Mouse (Mus musculus) CH12.LX (cell line): ENCODE data around the gene Nsmf. TPM values are rescaled to one million over a fixed set of nuclear protein-coding genes. Genes with fewer than 3 reads are reported as not detected.

Experiments
- DNase-seq: peaks from one replicate; pipeline ENCODE4 v3.0.0-alpha.2; 2013; ENCODE audit errors: extremely low read depth
- H3K27ac ChIP-seq: 2 replicates; pipeline ENCODE4 v1.5.1; 2012; ENCODE audit warnings: low read depth, mild to moderate bottlenecking, control low read depth, moderate library complexity; ENCODE audit not compliant: insufficient read depth
- H3K27me3 ChIP-seq: replicated peaks from 2 replicates; pipeline ENCODE3; 2012; ENCODE audit warnings: inconsistent platforms
- H3K36me3 ChIP-seq, 2 experiments: replicated peaks in 1 of 2; 2 replicates each; pipeline versions ENCODE3 to v1.6.1; 2012; ENCODE audit warnings: inconsistent platforms in 1 of 2, low read length in 1 of 2, mild to moderate bottlenecking in 1 of 2, mixed read lengths in 1 of 2, moderate library complexity in 1 of 2; ENCODE audit not compliant: control insufficient read depth in 1 of 2, insufficient read depth in 1 of 2
- H3K4me1 ChIP-seq, 2 experiments: 2 replicates each; pipeline ENCODE4 v1.6.1; 2012; ENCODE audit warnings: inconsistent platforms in 1 of 2, moderate library complexity in 1 of 2; ENCODE audit not compliant: insufficient read depth in 2 of 2, control insufficient read depth in 1 of 2
- H3K4me2 ChIP-seq: 2 replicates; pipeline ENCODE4 v1.6.1; 2012; ENCODE audit warnings: low read depth, mild to moderate bottlenecking, control low read depth; ENCODE audit not compliant: poor library complexity, insufficient read depth, severe bottlenecking
- H3K4me3 ChIP-seq, 3 experiments: fragments of 150-350 bp in 1 of 3; sonication (generic) in 1 of 3; replicated peaks in 1 of 3; 2 replicates each; pipeline versions ENCODE3 to v1.5.1; 2011 to 2012; ENCODE audit warnings: low read depth in 2 of 3, low read length in 2 of 3, mild to moderate bottlenecking in 2 of 3, moderate library complexity in 2 of 3, control low read depth in 1 of 3, improper control_type of control experiment in 1 of 3, inconsistent platforms in 1 of 3, mixed read lengths in 1 of 3; ENCODE audit not compliant: poor library complexity in 1 of 3
- H3K79me2 ChIP-seq: replicated peaks from 2 replicates; pipeline ENCODE4 v1.6.1; 2012; ENCODE audit warnings: mild to moderate bottlenecking, moderate library complexity; ENCODE audit not compliant: control insufficient read depth, poor library complexity, insufficient read depth, severe bottlenecking; ENCODE audit errors: extremely low read depth
- H3K9ac ChIP-seq: 2 replicates; pipeline ENCODE4 v1.6.1; 2012; ENCODE audit warnings: low read depth, mild to moderate bottlenecking, control low read depth, moderate library complexity; ENCODE audit not compliant: insufficient read depth
- H3K9me3 ChIP-seq: replicated peaks from 2 replicates; pipeline ENCODE3; 2012; ENCODE audit warnings: low read length, inconsistent platforms, mixed read lengths
- BHLHE40 ChIP-seq: IDR thresholded peaks from 2 replicates; pipeline ENCODE4 v1.6.1; 2011; ENCODE audit warnings: mild to moderate bottlenecking, low read depth, low read length, improper control_type of control experiment
- CHD2 ChIP-seq: IDR thresholded peaks from 2 replicates; pipeline ENCODE4 v1.6.1; 2011; ENCODE audit warnings: low read length, improper control_type of control experiment
- E2F4 ChIP-seq: IDR thresholded peaks from 2 replicates; pipeline ENCODE4 v1.6.1; 2011; ENCODE audit warnings: low read depth, low read length, improper control_type of control experiment; ENCODE audit not compliant: insufficient replicate concordance
- MAX ChIP-seq: IDR thresholded peaks from 2 replicates; pipeline ENCODE4 v1.6.1; 2011; ENCODE audit warnings: low read length, improper control_type of control experiment
- MAZ ChIP-seq: IDR thresholded peaks from 2 replicates; pipeline ENCODE4 v1.6.1; 2012; ENCODE audit warnings: low read depth, mild to moderate bottlenecking, inconsistent platforms, low read length, improper control_type of control experiment, moderate library complexity
- PAX5 ChIP-seq: IDR thresholded peaks from 2 replicates; pipeline ENCODE4 v1.6.1; 2012; ENCODE audit warnings: low read length, inconsistent platforms, mixed read lengths
- POLR2AphosphoS2 ChIP-seq: IDR thresholded peaks from 2 replicates; pipeline ENCODE4 v1.6.1; 2011; ENCODE audit warnings: low read depth, low read length, improper control_type of control experiment
- RCOR1 ChIP-seq: conservative IDR thresholded peaks from 2 replicates; pipeline ENCODE4 v1.6.1; 2012; ENCODE audit warnings: low read depth, mild to moderate bottlenecking, inconsistent platforms, low read length, improper control_type of control experiment
- SIN3A ChIP-seq: IDR thresholded peaks from 2 replicates; pipeline ENCODE4 v1.6.1; 2012; ENCODE audit warnings: low read length, improper control_type of control experiment, inconsistent platforms
- SMC3 ChIP-seq: IDR thresholded peaks from 2 replicates; pipeline ENCODE4 v1.6.1; 2011; ENCODE audit warnings: low read depth, low read length, improper control_type of control experiment
- UBTF ChIP-seq: IDR thresholded peaks from 2 replicates; pipeline ENCODE4 v1.6.1; 2012; ENCODE audit warnings: low read depth, mild to moderate bottlenecking, inconsistent platforms, low read length, improper control_type of control experiment, moderate library complexity
- ZMIZ1 ChIP-seq: IDR thresholded peaks from 2 replicates; pipeline ENCODE4 v1.6.1; 2012; ENCODE audit warnings: low read depth, mild to moderate bottlenecking, inconsistent platforms, low read length, improper control_type of control experiment
- dilution Hi-C: fragments of 300-500 bp; cut with MboI; formaldehyde crosslinking; loops from 2 replicates; pipeline ENCODE4 v1.14.3; 2020; ENCODE audit warnings: low sequenced_read_pairs; ENCODE audit not compliant: extremely low pct_unique_long_range_greater_than_20kb, extremely low pct_ligation_motif_present
- in situ Hi-C: fragments of 300-500 bp; cut with MboI; formaldehyde crosslinking; loops from 3 replicates; pipeline ENCODE4 v1.14.3; 2019; ENCODE audit warnings: low sequenced_read_pairs, low pct_ligation_motif_present, low pct_unique_long_range_greater_than_20kb, mixed read lengths
- polyA plus RNA-seq: library from polyadenylated mRNA; unstranded; fragments of >175 nt; gene quantifications from 2 replicates; pipeline ENCODE4 v1.2.1, GENCODE M21; 2012; ENCODE audit warnings: low read depth; ENCODE audit not compliant: insufficient read length
- total RNA-seq, 2 experiments: library from RNA; depleted of rRNA; stranded (reverse); fragments of 300-350 nt in 1 of 2; fragments of >200 nt in 1 of 2; gene quantifications; 2 replicates each; pipeline ENCODE4 v1.2.3; 2012 to 2014

Nsmf gene
- total and polyA plus RNA-seq, 3 experiments: 11.6 to 12.0 (median 11.7) TPM

DNA sequence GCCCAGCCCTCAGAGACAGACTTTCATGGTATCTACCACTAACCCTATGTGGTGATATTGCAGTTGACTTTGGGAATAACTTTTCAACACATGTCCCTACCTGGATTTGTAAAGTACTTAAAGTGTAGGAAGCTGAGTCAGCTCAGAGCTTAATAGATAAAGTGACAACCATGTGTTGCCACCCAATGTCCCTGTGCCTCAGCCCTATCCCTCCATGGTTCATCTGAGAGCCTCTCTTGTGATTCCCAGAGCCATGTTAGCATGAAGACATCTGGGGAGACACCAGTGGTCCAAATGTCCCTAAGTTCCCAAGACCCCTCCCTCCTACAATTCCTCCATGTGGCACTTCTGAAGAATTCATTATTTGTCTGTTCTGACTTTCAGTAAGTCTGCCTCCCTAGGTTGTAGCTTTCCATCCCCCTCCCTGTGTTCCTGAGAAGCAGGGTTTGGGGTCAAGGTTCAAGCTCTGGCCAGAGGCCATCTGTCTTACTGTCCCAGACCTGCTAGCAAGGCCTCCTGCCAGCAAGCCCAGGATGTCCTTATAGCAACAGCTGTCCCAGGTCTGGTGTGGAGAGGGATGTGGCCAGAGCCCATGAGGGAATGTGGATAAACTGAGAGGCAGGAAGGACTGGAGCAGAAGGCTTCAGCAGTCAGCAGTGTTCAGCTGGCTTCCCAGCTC lies 56.5 kb downstream of the Nsmf start:
- no peaks in the 10 kb centered on the region for H3K9me3 ChIP-seq
- no peak overlapping the region for H3K27ac ChIP-seq
- DNase-seq: no peak
- peaks cover 15 to 25% of the 10 kb centered on the region in 2 experiments for H3K4me1 ChIP-seq
- peaks cover 0 to 1% of the 10 kb centered on the region in 2 experiments for H3K36me3 ChIP-seq
- no peaks in the 10 kb centered on the region for H3K27me3 ChIP-seq
- H3K4me2 ChIP-seq: no peak overlapping the region
- no peak overlapping the region for H3K4me3 ChIP-seq
- H3K9ac ChIP-seq: no peak overlapping the region
- TF ChIP-seq CHD2 (no peak), SIN3A (no peak), BHLHE40 (no peak), UBTF (no peak), MAX (no peak), RCOR1 (no peak), SMC3 (no peak), E2F4 (no peak)
- dilution Hi-C loops (no loop called here), in situ Hi-C loops (no loop called here)
- H3K79me2 ChIP-seq: no peaks in the 10 kb centered on the region

DNA sequence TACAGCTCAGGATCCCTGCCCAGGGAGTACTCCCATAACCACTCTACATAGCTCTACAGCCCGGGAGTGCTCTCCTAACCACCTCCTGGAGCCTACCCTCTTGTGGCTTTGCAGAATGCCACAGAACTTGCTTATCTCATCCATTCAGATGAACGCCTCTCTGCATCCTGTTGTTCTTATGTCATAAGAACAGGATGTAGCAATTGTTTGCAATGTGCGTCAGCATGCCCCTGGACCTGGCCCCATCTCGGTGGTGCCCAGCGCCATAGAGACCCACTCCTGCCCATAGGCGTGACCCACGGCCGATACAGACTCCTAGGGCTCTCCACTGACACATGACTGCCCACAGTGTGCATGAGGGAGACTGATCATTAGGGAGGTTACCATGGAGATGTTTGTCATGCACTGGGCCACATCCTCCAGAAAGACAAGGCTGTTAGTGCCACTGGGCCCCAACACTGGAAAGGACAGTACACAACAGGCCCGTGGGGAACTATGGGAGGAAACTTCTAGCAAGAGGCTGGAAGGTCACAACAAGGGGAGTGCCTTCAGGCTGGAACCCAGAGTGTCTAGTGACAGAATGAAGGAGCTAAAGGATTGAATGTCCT lies 57.1 kb downstream of the Nsmf start:
- Histone ChIP-seq H3K4me3 (no peak overlapping the region), H3K4me2 (no peak overlapping the region), H3K4me1 (peaks cover 21 to 31% of the 10 kb centered on the region in 2 experiments), H3K79me2 (no peaks in the 10 kb centered on the region), H3K9me3 (no peaks in the 10 kb centered on the region), H3K27me3 (no peaks in the 10 kb centered on the region), H3K36me3 (peaks cover 0 to 1% of the 10 kb centered on the region in 2 experiments), H3K9ac (no peak overlapping the region), H3K27ac (no peak overlapping the region)
- TF ChIP-seq MAX: no peak
- no peak for TF ChIP-seq MAZ
- TF ChIP-seq POLR2AphosphoS2: no peak
- TF ChIP-seq PAX5: no peak
- no peak for TF ChIP-seq E2F4
- no peak for TF ChIP-seq ZMIZ1
- dilution Hi-C loops (no loop called here), in situ Hi-C loops (no loop called here)
- DNase-seq: no peak

Other genes with a start within 250 kb of the Nsmf start
Only the 20 nearest of the 25 such genes appear.
- 27.2 and 30.4 TPM in 2 replicates for gene Ehmt1, start 134.7 kb upstream of the Nsmf start, total RNA-seq (2012; rRNA removed)
- gene Ehmt1, start 134.7 kb upstream of the Nsmf start, total RNA-seq (2014; rRNA removed): 21.4 and 25.5 TPM in 2 replicates
- 30.7 and 33.4 TPM in 2 replicates for gene Ehmt1, start 134.7 kb upstream of the Nsmf start, polyA plus RNA-seq
- 25.9 and 31.5 TPM in 2 replicates for gene Arrdc1, start 119.1 kb upstream of the Nsmf start, total RNA-seq (2012; rRNA removed)
- gene Arrdc1, start 119.1 kb upstream of the Nsmf start, total RNA-seq (2014; rRNA removed): 23.2 and 24.6 TPM in 2 replicates
- 27.7 and 32.8 TPM in 2 replicates for gene Arrdc1, start 119.1 kb upstream of the Nsmf start, polyA plus RNA-seq
- gene Zmynd19, start 104.6 kb upstream of the Nsmf start, total RNA-seq (2012; rRNA removed): 40.9 and 49.7 TPM in 2 replicates
- 41.6 and 44.6 TPM in 2 replicates for gene Zmynd19, start 104.6 kb upstream of the Nsmf start, total RNA-seq (2014; rRNA removed)
- 70.2 and 90.9 TPM in 2 replicates for gene Zmynd19, start 104.6 kb upstream of the Nsmf start, polyA plus RNA-seq
- 24.1 and 24.6 TPM in 2 replicates for gene Dph7, start 92.0 kb upstream of the Nsmf start, total RNA-seq (2012; rRNA removed)
- 23.4 and 25.4 TPM in 2 replicates for gene Dph7, start 92.0 kb upstream of the Nsmf start, total RNA-seq (2014; rRNA removed)
- gene Dph7, start 92.0 kb upstream of the Nsmf start, polyA plus RNA-seq: 24.7 and 26.1 TPM in 2 replicates
- gene Mrpl41, start 79.3 kb upstream of the Nsmf start, total RNA-seq (2012; rRNA removed): 58.3 and 77.3 TPM in 2 replicates
- gene Mrpl41, start 79.3 kb upstream of the Nsmf start, total RNA-seq (2014; rRNA removed): 118 and 123 TPM in 2 replicates
- 69.4 and 77.8 TPM in 2 replicates for gene Mrpl41, start 79.3 kb upstream of the Nsmf start, polyA plus RNA-seq
- gene Pnpla7, start 78.3 kb upstream of the Nsmf start, total RNA-seq (2012; rRNA removed): 26.1 and 26.3 TPM in 2 replicates
- 17.5 and 18.5 TPM in 2 replicates for gene Pnpla7, start 78.3 kb upstream of the Nsmf start, total RNA-seq (2014; rRNA removed)
- gene Pnpla7, start 78.3 kb upstream of the Nsmf start, polyA plus RNA-seq: 23.4 and 23.6 TPM in 2 replicates
- not detected in 2 replicates for gene Entpd8, start 25.9 kb downstream of the Nsmf start, total RNA-seq (2012; rRNA removed)
- not detected in 2 replicates for gene Entpd8, start 25.9 kb downstream of the Nsmf start, total RNA-seq (2014; rRNA removed)
- not detected in 2 replicates for gene Entpd8, start 25.9 kb downstream of the Nsmf start, polyA plus RNA-seq
- gene Noxa1, start 40.8 kb downstream of the Nsmf start, total RNA-seq (2012; rRNA removed): 4.6 and 5.0 TPM in 2 replicates
- gene Noxa1, start 40.8 kb downstream of the Nsmf start, total RNA-seq (2014; rRNA removed): 6.1 and 6.4 TPM in 2 replicates
- gene Noxa1, start 40.8 kb downstream of the Nsmf start, polyA plus RNA-seq: 4.0 and 6.3 TPM in 2 replicates
- 3.1 TPM in 2 replicates for gene Nrarp, start 126.4 kb downstream of the Nsmf start, total RNA-seq (2012; rRNA removed)
- 0.24 and 0.35 TPM in 2 replicates for gene Nrarp, start 126.4 kb downstream of the Nsmf start, total RNA-seq (2014; rRNA removed)
- 0.14 and 0.20 TPM in 2 replicates for gene Nrarp, start 126.4 kb downstream of the Nsmf start, polyA plus RNA-seq
- 17.5 and 20.4 TPM in 2 replicates for gene Tor4a, start 142.5 kb downstream of the Nsmf start, total RNA-seq (2012; rRNA removed)
- 12.6 and 13.1 TPM in 2 replicates for gene Tor4a, start 142.5 kb downstream of the Nsmf start, total RNA-seq (2014; rRNA removed)
- gene Tor4a, start 142.5 kb downstream of the Nsmf start, polyA plus RNA-seq: 15.3 TPM in 2 replicates
- gene Nelfb, start 157.1 kb downstream of the Nsmf start, total RNA-seq (2012; rRNA removed): 57.0 and 58.7 TPM in 2 replicates
- 42.0 and 53.6 TPM in 2 replicates for gene Nelfb, start 157.1 kb downstream of the Nsmf start, total RNA-seq (2014; rRNA removed)
- 52.5 and 58.0 TPM in 2 replicates for gene Nelfb, start 157.1 kb downstream of the Nsmf start, polyA plus RNA-seq
- not detected in 2 replicates for gene Stpg3, start 160.3 kb downstream of the Nsmf start, total RNA-seq (2012; rRNA removed)
- gene Stpg3, start 160.3 kb downstream of the Nsmf start, total RNA-seq (2014; rRNA removed): not detected in 2 replicates
- not detected in 2 replicates for gene Stpg3, start 160.3 kb downstream of the Nsmf start, polyA plus RNA-seq
- gene Fam166a, start 164.4 kb downstream of the Nsmf start, total RNA-seq (2012; rRNA removed): 0.38 and 0.42 TPM in 2 replicates
- gene Fam166a, start 164.4 kb downstream of the Nsmf start, total RNA-seq (2014; rRNA removed): not detected in 2 replicates
- gene Fam166a, start 164.4 kb downstream of the Nsmf start, polyA plus RNA-seq: 23.4 and 35.0 TPM in 2 replicates
- gene Tubb4b, start 170.3 kb downstream of the Nsmf start, total RNA-seq (2012; rRNA removed): 356 and 564 TPM in 2 replicates
- gene Tubb4b, start 170.3 kb downstream of the Nsmf start, total RNA-seq (2014; rRNA removed): 592 and 605 TPM in 2 replicates
- 490 and 520 TPM in 2 replicates for gene Tubb4b, start 170.3 kb downstream of the Nsmf start, polyA plus RNA-seq
- gene Slc34a3, start 180.0 kb downstream of the Nsmf start, total RNA-seq (2012; rRNA removed): not detected in 2 replicates
- gene Slc34a3, start 180.0 kb downstream of the Nsmf start, total RNA-seq (2014; rRNA removed): not detected in 2 replicates
- not detected in 2 replicates for gene Slc34a3, start 180.0 kb downstream of the Nsmf start, polyA plus RNA-seq
- gene Rnf224, start 182.4 kb downstream of the Nsmf start, total RNA-seq (2012; rRNA removed): not detected in 2 replicates
- not detected in 2 replicates for gene Rnf224, start 182.4 kb downstream of the Nsmf start, total RNA-seq (2014; rRNA removed)
- gene Rnf224, start 182.4 kb downstream of the Nsmf start, polyA plus RNA-seq: not detected in 2 replicates
- 0.92 and 1.7 TPM in 2 replicates for gene Rnf208, start 187.9 kb downstream of the Nsmf start, total RNA-seq (2012; rRNA removed)
- 0.24 and 0.34 TPM in 2 replicates for gene Rnf208, start 187.9 kb downstream of the Nsmf start, total RNA-seq (2014; rRNA removed)
- gene Rnf208, start 187.9 kb downstream of the Nsmf start, polyA plus RNA-seq: 0.78 and 1.4 TPM in 2 replicates
- gene Cysrt1, start 188.1 kb downstream of the Nsmf start, total RNA-seq (2012; rRNA removed): not detected in 2 replicates
- not detected in 2 replicates for gene Cysrt1, start 188.1 kb downstream of the Nsmf start, total RNA-seq (2014; rRNA removed)
- gene Cysrt1, start 188.1 kb downstream of the Nsmf start, polyA plus RNA-seq: not detected in 2 replicates
- gene AL732309.1, start 192.5 kb downstream of the Nsmf start, total RNA-seq (2012; rRNA removed): 8.9 and 9.5 TPM in 2 replicates
- gene AL732309.1, start 192.5 kb downstream of the Nsmf start, total RNA-seq (2014; rRNA removed): 6.7 and 9.6 TPM in 2 replicates
- 3.5 and 4.5 TPM in 2 replicates for gene AL732309.1, start 192.5 kb downstream of the Nsmf start, polyA plus RNA-seq
- 22.7 and 28.3 TPM in 2 replicates for gene Tmem203, start 201.1 kb downstream of the Nsmf start, total RNA-seq (2012; rRNA removed)
- 18.4 and 21.2 TPM in 2 replicates for gene Tmem203, start 201.1 kb downstream of the Nsmf start, total RNA-seq (2014; rRNA removed)
- gene Tmem203, start 201.1 kb downstream of the Nsmf start, polyA plus RNA-seq: 14.5 and 21.5 TPM in 2 replicates